Mouse (Mus musculus) lung, postnatal 0 days (tissue): ENCODE results near the gene Slc37a1. TPM values are rescaled to one million over a fixed set of nuclear protein-coding genes. Genes with fewer than 3 reads are reported as not detected.

Experiments
- ATAC-seq: fragments of 200-750 bp; cut with Nextera tagmentation; 2 replicates; pipeline ENCODE4 v1.8.0; 2017; ENCODE audit warnings: moderate library complexity
- DNase-seq: peaks from one replicate; pipeline ENCODE4 v3.0.0-alpha.2; 2016; ENCODE audit warnings: low spot score
- H3K27ac ChIP-seq: fragments of 300-500 bp; sonication (generic); 2 replicates; pipeline ENCODE4 v1.5.1; 2014; ENCODE audit warnings: antibody characterized with exemption, mild to moderate bottlenecking, low read length, mixed read lengths
- H3K27me3 ChIP-seq: fragments of 300-500 bp; sonication (generic); replicated peaks from 2 replicates; pipeline ENCODE4 v1.6.1; 2014; ENCODE audit warnings: low read length, mixed read lengths; ENCODE audit not compliant: insufficient read depth
- H3K36me3 ChIP-seq: fragments of 300-500 bp; sonication (generic); 2 replicates; pipeline ENCODE4 v1.6.1; 2014; ENCODE audit warnings: low read length, mixed read lengths; ENCODE audit not compliant: insufficient read depth
- H3K4me1 ChIP-seq: fragments of 300-500 bp; sonication (generic); 2 replicates; pipeline ENCODE4 v1.6.1; 2014; ENCODE audit warnings: antibody characterized with exemption, low read depth, low read length, mixed read lengths; ENCODE audit not compliant: insufficient read depth
- H3K4me2 ChIP-seq: fragments of 300-500 bp; sonication (generic); replicated peaks from 2 replicates; pipeline ENCODE4 v1.6.1; 2014; ENCODE audit warnings: low read depth, mild to moderate bottlenecking, low read length, moderate library complexity, mixed read lengths
- H3K4me3 ChIP-seq: fragments of 300-500 bp; sonication (generic); 2 replicates; pipeline ENCODE4 v1.5.1; 2014; ENCODE audit warnings: low read depth, low read length
- H3K9ac ChIP-seq: fragments of 300-500 bp; sonication (generic); replicated peaks from 2 replicates; pipeline ENCODE4 v1.6.1; 2014; ENCODE audit warnings: low read depth, mild to moderate bottlenecking
- H3K9me3 ChIP-seq: fragments of 300-500 bp; sonication (generic); 2 replicates; pipeline ENCODE4 v1.6.1; 2016; ENCODE audit warnings: low read length, mixed read lengths
- CTCF ChIP-seq: IDR thresholded peaks from 2 replicates; pipeline ENCODE4 v1.5.1; 2016; ENCODE audit warnings: antibody characterized with exemption, mild to moderate bottlenecking
- EP300 ChIP-seq: IDR thresholded peaks from 2 replicates; pipeline ENCODE4 v1.6.1; 2016; ENCODE audit warnings: antibody characterized with exemption, mild to moderate bottlenecking, control low read depth
- WGBS: fragments of 180-500 bp; shearing (Covaris S2); extraction: QIAGEN DNeasy Blood & Tissue Kit; methylation state at CpG from one replicate; pipeline ENCODE4 v1.1.7; 2014; 5-methylcytosine and 5-hydroxymethylcytosine counted together
- polyA plus RNA-seq: library from polyadenylated mRNA; unstranded; fragments of >200 nt; fragmentation: Nextera tagmentation; extraction: Ambion mirVana; gene quantifications from 2 replicates; pipeline ENCODE4 v1.2.1, GENCODE M21; 2015

Slc37a1 gene
- polyA plus RNA-seq, 1 experiment from 2014 or later = 33.9 TPM

DNA sequence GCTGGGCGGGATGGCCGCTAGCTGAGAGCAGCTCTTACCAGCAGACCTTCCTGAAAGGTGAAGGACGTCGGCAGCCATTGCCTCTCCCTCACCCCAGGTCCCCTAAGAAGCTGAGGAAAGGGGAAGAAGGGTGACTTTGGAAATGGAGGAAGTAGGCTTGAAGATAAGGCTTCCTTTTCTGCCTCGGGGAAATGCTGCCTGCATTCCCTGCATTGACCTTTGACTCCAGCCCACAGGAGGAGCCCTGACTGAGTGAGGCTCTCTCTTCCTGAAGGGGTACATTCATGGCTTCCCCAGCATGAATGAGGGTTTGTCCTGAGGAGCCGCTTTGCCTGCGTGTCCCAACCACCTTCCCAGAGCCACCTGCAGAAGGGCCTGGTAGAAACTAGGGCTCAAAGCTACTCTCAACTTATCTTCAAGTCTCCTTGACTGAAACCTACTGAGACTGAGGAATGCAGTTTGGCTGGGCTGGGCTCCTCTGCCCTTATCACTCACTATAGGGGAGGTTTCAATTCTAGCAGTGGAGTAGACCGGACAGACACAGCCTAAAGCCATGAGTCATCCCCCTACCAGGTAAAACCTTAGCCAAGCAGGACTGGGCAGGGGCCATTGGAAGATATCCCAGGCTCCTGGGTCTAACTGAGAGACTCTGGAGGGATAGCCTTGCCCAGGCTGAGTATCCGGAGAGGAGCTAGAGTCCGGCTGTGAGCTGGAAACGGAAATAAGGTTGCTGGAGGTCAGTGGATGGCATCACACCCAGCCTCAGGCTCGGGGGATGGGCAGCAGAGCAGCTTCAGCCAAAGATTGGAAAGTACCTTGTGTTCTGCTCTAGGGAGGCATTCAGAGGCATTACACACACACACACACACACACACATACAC is 18.5 kb downstream of the Slc37a1 start:
- DNase-seq = peak; percentile 93
- peak; percentile 12; the same call in 1 of the 2 replicates for TF ChIP-seq CTCF
- TF ChIP-seq EP300 = peak; percentile 86
- Histone ChIP-seq H3K27ac (peak overlapping the region; percentile 94), H3K27me3 (no peaks in the 10 kb centered on the region), H3K4me3 (no peak overlapping the region), H3K4me2 (peak overlapping the region; percentile 20; the same call in 1 of the 2 replicates), H3K9ac (no peak overlapping the region), H3K4me1 (no peaks in the 10 kb centered on the region; the same call in 1 of the 2 replicates), H3K9me3 (no peaks in the 10 kb centered on the region), H3K36me3 (no peaks in the 10 kb centered on the region)
- peak; percentile 95 for ATAC-seq
- WGBS = 22% methylated on average over 12 of the region's 12 CpGs

- Histone ChIP-seq H3K27ac (peak overlapping the region; percentile 94), H3K9me3 (no peaks in the 10 kb centered on the region), H3K4me1 (no peaks in the 10 kb centered on the region; the same call in 1 of the 2 replicates), H3K4me3 (no peak overlapping the region), H3K36me3 (no peaks in the 10 kb centered on the region), H3K4me2 (no peak overlapping the region; the same call in none of the 2 replicates), H3K27me3 (no peaks in the 10 kb centered on the region), H3K9ac (no peak overlapping the region)
- TF ChIP-seq EP300 = peak; percentile 57
- no peak for TF ChIP-seq CTCF
- WGBS = 25% methylated on average over 5 of the region's 5 CpGs
- DNase-seq = peak; percentile 75
- peak; percentile 69 for ATAC-seq
Observed at GRCm38 (mm10) chr17:31305776-31306120, 19.2 kb downstream of the Slc37a1 start.

DNA sequence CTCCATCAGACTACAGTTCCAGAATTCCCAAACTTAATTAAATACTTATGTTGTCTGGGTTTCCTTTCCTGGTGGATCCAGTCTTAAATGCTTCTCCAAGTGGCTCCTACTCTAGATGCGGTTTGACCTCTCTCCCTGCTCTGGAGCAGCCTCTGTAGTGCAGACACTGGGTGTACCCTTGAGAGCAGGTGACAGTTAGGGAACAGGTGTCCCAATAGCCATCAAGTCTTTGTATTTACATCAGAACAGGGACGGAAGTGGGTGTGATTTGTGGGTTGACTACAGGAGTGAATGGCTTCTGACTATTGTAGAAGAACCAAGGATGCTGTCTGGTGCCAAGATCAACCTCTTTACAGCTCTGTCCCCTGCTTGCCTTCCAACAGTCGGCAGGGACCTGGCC is 21.2 kb downstream of the Slc37a1 start:
- H3K27ac ChIP-seq = peak overlapping the region; percentile 73

DNA sequence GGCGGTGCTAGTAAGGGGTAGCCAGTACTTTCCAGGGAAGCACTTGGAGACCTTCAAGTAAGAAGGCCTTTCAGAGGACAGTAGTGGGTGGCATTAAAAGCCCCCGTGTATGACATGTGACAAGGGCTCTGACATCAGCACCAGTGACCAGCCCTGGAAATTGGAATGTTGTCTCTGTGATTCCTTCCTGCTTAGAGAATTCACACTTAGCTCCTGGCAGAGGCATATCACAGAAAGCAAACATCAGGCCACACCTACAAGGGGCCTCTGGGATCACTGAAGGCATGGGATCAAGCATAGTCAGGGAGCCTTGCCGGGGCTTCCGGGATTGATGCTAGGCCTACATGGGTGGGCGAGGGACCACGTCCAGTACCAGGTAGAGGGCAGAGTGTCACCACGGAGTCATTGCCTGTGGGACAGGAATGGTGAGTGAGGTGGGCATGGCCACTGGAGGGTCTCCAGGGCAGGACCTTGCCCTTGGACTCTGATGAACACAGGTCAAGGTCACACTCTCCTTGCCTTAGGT is 21.8 kb downstream of the Slc37a1 start:
- 71% methylated on average over 7 of the region's 7 CpGs for WGBS
- no peaks in the 10 kb centered on the region; the same call in 1 of the 2 replicates for H3K4me1 ChIP-seq
- H3K27ac ChIP-seq = peak overlapping the region; percentile 73
- DNase-seq (peak; percentile 33), ATAC-seq (no peak)
- no peaks in the 10 kb centered on the region for H3K9me3 ChIP-seq
- H3K4me2 ChIP-seq = no peak overlapping the region
- no peak for TF ChIP-seq CTCF
- TF ChIP-seq EP300 = peak; percentile 68
- H3K36me3 ChIP-seq = no peaks in the 10 kb centered on the region
- H3K4me3 ChIP-seq = no peak overlapping the region
- H3K9ac ChIP-seq = no peak overlapping the region
- H3K27me3 ChIP-seq = no peaks in the 10 kb centered on the region

More for the DNA sequence above, 21.2 kb downstream of the Slc37a1 start:
- ATAC-seq = no peak
- WGBS = 50% methylated on average over 3 of the region's 3 CpGs
- no peaks in the 10 kb centered on the region for H3K27me3 ChIP-seq
- H3K4me1 ChIP-seq = no peaks in the 10 kb centered on the region; the same call in 1 of the 2 replicates
- TF ChIP-seq EP300 = no peak
- no peak for TF ChIP-seq CTCF
- no peak overlapping the region for H3K9ac ChIP-seq
- no peak overlapping the region for H3K4me2 ChIP-seq
- H3K9me3 ChIP-seq = no peaks in the 10 kb centered on the region
- H3K36me3 ChIP-seq = no peaks in the 10 kb centered on the region
- no peak for DNase-seq
- H3K4me3 ChIP-seq = no peak overlapping the region

DNA sequence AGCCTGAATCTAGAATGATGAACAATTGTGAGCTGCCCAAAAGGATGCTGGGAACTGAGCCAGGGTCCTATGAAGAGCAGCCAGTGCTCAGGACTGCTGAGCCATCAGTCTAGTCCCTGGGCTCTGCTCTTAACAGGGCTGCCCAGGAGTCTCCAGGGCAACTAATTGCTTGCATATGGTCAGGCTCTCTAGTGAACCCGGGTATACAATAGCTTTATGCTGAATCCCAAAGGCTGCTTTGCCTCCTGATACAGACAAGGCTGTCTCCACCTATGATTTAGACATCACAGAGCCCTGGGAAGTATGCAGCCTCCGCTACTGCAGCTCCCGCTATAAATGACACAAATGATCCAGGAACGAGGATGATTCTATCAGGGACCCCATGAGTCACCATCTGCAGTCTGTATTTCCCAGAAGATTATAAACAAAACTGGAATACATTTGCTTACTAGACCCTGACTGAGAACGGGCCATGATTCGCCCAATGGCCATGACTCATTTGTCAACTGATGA is 22.7 kb downstream of the Slc37a1 start:
- no peaks in the 10 kb centered on the region; the same call in 1 of the 2 replicates for H3K4me1 ChIP-seq
- no peaks in the 10 kb centered on the region for H3K9me3 ChIP-seq
- DNase-seq (no peak), ATAC-seq (no peak)
- WGBS = 53% methylated on average over 6 of the region's 6 CpGs
- no peak overlapping the region for H3K9ac ChIP-seq
- H3K27me3 ChIP-seq = no peaks in the 10 kb centered on the region
- H3K36me3 ChIP-seq = no peaks in the 10 kb centered on the region
- no peak for TF ChIP-seq EP300
- no peak for TF ChIP-seq CTCF
- no peak overlapping the region for H3K4me3 ChIP-seq
- H3K27ac ChIP-seq = no peak overlapping the region
- H3K4me2 ChIP-seq = no peak overlapping the region

- 76% methylated on average over 9 of the region's 9 CpGs for WGBS
- no peaks in the 10 kb centered on the region for H3K36me3 ChIP-seq
- H3K27ac ChIP-seq = no peak overlapping the region
- H3K4me3 ChIP-seq = no peak overlapping the region
- no peaks in the 10 kb centered on the region for H3K9me3 ChIP-seq
- TF ChIP-seq CTCF (no peak), EP300 (no peak)
- no peak overlapping the region for H3K9ac ChIP-seq
- no peaks in the 10 kb centered on the region; the same call in 1 of the 2 replicates for H3K4me1 ChIP-seq
- ATAC-seq = no peak
- H3K27me3 ChIP-seq = no peaks in the 10 kb centered on the region
- H3K4me2 ChIP-seq = no peak overlapping the region
- no peak for DNase-seq
Observed at GRCm38 (mm10) chr17:31311047-31311446, 24.5 kb downstream of the Slc37a1 start.
